Mouse (Mus musculus) ES-E14 (cell line): ENCODE results near the gene Pid1.

ENCODE experiments used
- CHD2 ChIP-seq: IDR thresholded peaks from 2 replicates; pipeline ENCODE4 v1.6.1; 2014; ENCODE audit warnings: mild to moderate bottlenecking, low read depth, low read length, inconsistent platforms
- MAFK ChIP-seq: IDR thresholded peaks from 2 replicates; pipeline ENCODE4 v1.6.1; 2014; ENCODE audit warnings: mild to moderate bottlenecking, low read depth, low read length, inconsistent platforms; ENCODE audit not compliant: insufficient read depth
- ZC3H11A ChIP-seq: IDR thresholded peaks from 2 replicates; pipeline ENCODE4 v1.6.1; 2012; ENCODE audit warnings: low read depth, mild to moderate bottlenecking, inconsistent platforms, low read length, borderline replicate concordance
- ZNF384 ChIP-seq: IDR thresholded peaks from 2 replicates; pipeline ENCODE4 v1.6.1; 2012; ENCODE audit warnings: low read depth, low read length, inconsistent platforms

GRCm38 (mm10) chr1:84087957-84088356, 276.0 kb downstream of the Pid1 start:
- TF ChIP-seq CHD2, result no peak
- no peak for TF ChIP-seq MAFK
- TF ChIP-seq ZNF384, result no peak
- TF ChIP-seq ZC3H11A, result no peak
